In genomic region chr8:77549121-77549706, GRCm38 (mm10) we compare ENCODE assay signal across 8 mouse cellular contexts. TPM values are rescaled to one million over a fixed set of nuclear protein-coding genes. Genes with fewer than 3 reads are reported as not detected.
DNase-seq lines count a peak whose midpoint lies in the region; ATAC-seq and TF ChIP-seq lines count a peak whose summit lies in the region.

Prmt9 (plus strand) TSS chr8:77549397.

- DNase-seq in MEL-GATA-1-ER (ENCODE audit: extremely low read depth, low read depth) = peak; percentile 70
- peak; percentile 89 for DNase-seq in cerebellum, adult 8-10 months
- peak; percentile 89 for DNase-seq in hindbrain, embryonic 10.5 days (ENCODE audit: low spot score)
- peak; percentile 92 for DNase-seq in layer of hippocampus, adult 9-11 months
- peak; percentile 96 for DNase-seq in lung, postnatal 0 days (ENCODE audit: low spot score)
- peak; percentile 93 for DNase-seq in ovary, postnatal 14 days (ENCODE audit: low spot score)
- DNase-seq in thymus, postnatal 14 days = peak; percentile 95

- 4% methylated on average over 42 of the region's 42 CpGs for WGBS in hindbrain, embryonic 10.5 days
- WGBS in lung, postnatal 0 days = 4% methylated on average over 42 of the region's 42 CpGs

- no peak for TF ChIP-seq CTCF in lung, postnatal 0 days (IDR thresholded peaks at IDR 0.05)

- H3K4me2 ChIP-seq in lung, postnatal 0 days (replicated peaks; ENCODE audit: low read depth, low read length) = peak within 1 kb of the TSS; percentile 59

- peak within 1 kb of the TSS; percentile 88 for H3K4me3 ChIP-seq in hindbrain, embryonic 10.5 days
- H3K4me3 ChIP-seq in lung, postnatal 0 days (ENCODE audit: low read depth, low read length) = peak within 1 kb of the TSS; percentile 63

- H3K27me3 ChIP-seq in hindbrain, embryonic 10.5 days (ENCODE audit: insufficient read depth, poor library complexity, severe bottlenecking) = no peaks in the 10 kb centered on the region
- no peaks in the 10 kb centered on the region for H3K27me3 ChIP-seq in lung, postnatal 0 days (replicated peaks; ENCODE audit: insufficient read depth, low read length)

- peaks cover 21% of the 10 kb centered on the region for H3K4me1 ChIP-seq in hindbrain, embryonic 10.5 days (replicated peaks)
- no peaks in the 10 kb centered on the region for H3K4me1 ChIP-seq in lung, postnatal 0 days (ENCODE audit: insufficient read depth, low read depth, low read length)

- peak; percentile 98 for ATAC-seq in frontal cortex, adult (ENCODE audit: low TSS enrichment)
- peak; percentile 97 for ATAC-seq in lung, postnatal 0 days

- peak within 1 kb of the TSS; percentile 96 for H3K27ac ChIP-seq in hindbrain, embryonic 10.5 days
- H3K27ac ChIP-seq in lung, postnatal 0 days (ENCODE audit: low read length) = peak within 1 kb of the TSS; percentile 87

- no peak for TF ChIP-seq EP300 in lung, postnatal 0 days (IDR thresholded peaks at IDR 0.05)

- H3K36me3 ChIP-seq in hindbrain, embryonic 10.5 days = peaks cover 32% of the 10 kb centered on the region
- 0 out of 2 replicates have a peak, but pooled peaks cover 3% of the 10 kb centered on the region for H3K36me3 ChIP-seq in lung, postnatal 0 days (ENCODE audit: insufficient read depth, low read length)

- H3K9ac ChIP-seq in lung, postnatal 0 days (replicated peaks; ENCODE audit: low read depth) = peak within 1 kb of the TSS; percentile 70

- no peaks in the 10 kb centered on the region for H3K9me3 ChIP-seq in hindbrain, embryonic 10.5 days
- no peaks in the 10 kb centered on the region; the same call in 1 of the 2 replicates for H3K9me3 ChIP-seq in lung, postnatal 0 days (ENCODE audit: low read length)

RNA-seq across cellular contexts. Expression of gene Prmt9, which starts in this region (rescaled TPM):
- polyA plus RNA-seq in hindbrain, embryonic 10.5 days (2016; fragmentation: Nextera tagmentation; extraction: Ambion mirVana) = 19.5 and 21.9 TPM in 2 replicates
- 10.8 and 11.6 TPM in 2 replicates for polyA plus RNA-seq in lung, postnatal 0 days (2015; fragmentation: Nextera tagmentation; extraction: Ambion mirVana)

Comparison
In these comparisons a context has a peak if more than half of its experiments do, and no peak if none do; other contexts are left out.
1. Peak in every context shown above with its lines: DNase-seq, ATAC-seq, H3K4me3 ChIP-seq and H3K27ac ChIP-seq.